Mouse (Mus musculus) liver, postnatal 0 days (tissue): ENCODE measurements around the gene Zfp652.

Source experiments
- CTCF ChIP-seq: sonication (generic); IDR thresholded peaks from 2 replicates; pipeline ENCODE4 v1.5.1; 2016; ENCODE audit warnings: antibody characterized with exemption, low read depth
- EP300 ChIP-seq: IDR thresholded peaks from 2 replicates; pipeline ENCODE4 v1.6.1; 2016; ENCODE audit warnings: antibody characterized with exemption, low read depth, mild to moderate bottlenecking

DNA sequence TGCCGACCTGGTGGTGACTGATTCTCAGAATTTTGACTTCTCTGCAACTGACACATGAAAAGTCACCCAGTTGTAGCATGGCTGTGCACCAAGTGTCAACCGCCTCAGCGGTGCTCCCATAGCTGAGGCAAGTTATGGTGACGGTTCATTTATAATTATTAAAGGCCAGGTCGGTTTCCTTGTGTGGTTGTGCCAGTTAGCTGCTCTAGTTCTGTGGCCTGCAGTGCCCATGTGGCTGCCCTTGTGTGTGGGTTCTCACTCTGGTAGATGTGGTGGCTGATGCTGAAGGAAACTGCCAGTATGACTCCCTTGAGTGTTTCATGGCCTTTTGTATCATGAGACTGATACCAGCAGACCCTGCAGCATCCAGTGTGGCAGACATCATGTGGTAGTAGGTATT, 35.9 kb downstream of the Zfp652 start:
- TF ChIP-seq CTCF (no peak), EP300 (no peak)
